Mouse (Mus musculus): ENCODE results near the gene Limk1.

Limk1 gene

GRCm38 (mm10) chr5:134630835-134631234 is 57.6 kb downstream of the Limk1 start:
- no peak for DNase-seq (ENCODE audit: low spot score)

- no peak for DNase-seq (ENCODE audit: low spot score)
These were observed 58.9 kb downstream of the Limk1 start for GRCm38 (mm10) chr5:134629508-134629907.

DNA sequence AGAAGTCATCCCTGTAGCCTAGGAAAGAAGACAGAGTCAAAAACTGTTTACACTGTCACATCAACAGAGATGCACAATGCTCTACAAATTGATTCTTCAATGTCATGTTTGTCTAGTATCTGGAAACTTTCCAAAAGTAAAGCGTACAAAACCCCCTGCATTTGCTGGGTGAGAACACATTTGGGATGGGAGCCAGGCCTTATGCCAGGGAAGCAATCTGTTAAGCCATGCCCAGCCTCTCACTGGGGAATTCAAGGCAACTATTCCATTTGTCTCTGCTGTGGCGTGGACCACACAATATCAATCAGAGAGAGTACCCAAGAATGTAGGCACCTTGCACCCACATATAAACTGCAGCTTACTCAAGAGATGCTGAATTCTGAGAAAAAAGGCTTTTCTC is 66.3 kb downstream of the Limk1 start:
- no peak for DNase-seq (ENCODE audit: low spot score)

- no peak for DNase-seq (ENCODE audit: low spot score)
These were observed 67.2 kb downstream of the Limk1 start for GRCm38 (mm10) chr5:134621099-134621640.

DNA sequence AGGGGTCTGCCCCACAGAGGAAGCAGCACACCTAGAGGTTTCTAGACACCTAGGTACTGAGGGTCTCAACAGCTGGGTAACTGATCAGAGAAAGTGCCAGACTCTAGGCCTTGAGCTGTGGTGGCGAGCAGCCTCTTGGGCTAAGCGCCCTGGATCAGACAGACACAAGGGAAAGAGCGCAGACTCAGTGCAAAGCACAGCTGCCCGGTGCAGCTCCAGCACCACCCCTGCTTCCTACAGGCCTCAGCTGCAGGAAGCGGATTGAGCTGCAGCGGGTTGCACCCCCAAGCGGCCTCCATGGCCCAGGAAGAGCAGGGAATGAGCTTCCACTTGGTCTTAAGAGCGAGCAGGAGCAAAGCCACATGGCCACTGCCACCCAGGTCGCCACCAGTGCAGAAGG is 67.9 kb downstream of the Limk1 start:
- no peak for DNase-seq (ENCODE audit: low spot score)

DNA sequence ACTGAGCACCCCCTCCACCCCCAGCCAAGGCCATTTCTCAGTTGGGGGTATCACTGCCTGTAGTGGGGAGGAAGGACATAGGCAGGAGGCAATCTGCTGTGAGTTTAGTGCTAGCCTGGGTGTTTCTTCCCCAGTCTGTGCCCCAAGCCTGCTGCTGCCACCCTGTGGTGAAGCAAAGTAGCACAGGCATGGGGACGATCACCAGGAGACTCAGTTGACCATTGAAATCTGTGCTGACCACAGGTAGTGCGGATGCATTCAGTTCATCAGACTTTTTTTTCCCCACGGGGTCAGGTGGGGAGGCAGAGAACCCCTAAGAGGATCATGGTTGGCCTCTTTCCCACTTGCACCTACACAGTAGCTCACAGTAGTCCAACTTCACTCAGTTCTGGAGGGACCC is 71.3 kb downstream of the Limk1 start:
- DNase-seq (ENCODE audit: low spot score): peak; percentile 42

GRCm38 (mm10) chr5:134615780-134616179 is 72.6 kb downstream of the Limk1 start:
- no peak for DNase-seq (ENCODE audit: low spot score)

DNA sequence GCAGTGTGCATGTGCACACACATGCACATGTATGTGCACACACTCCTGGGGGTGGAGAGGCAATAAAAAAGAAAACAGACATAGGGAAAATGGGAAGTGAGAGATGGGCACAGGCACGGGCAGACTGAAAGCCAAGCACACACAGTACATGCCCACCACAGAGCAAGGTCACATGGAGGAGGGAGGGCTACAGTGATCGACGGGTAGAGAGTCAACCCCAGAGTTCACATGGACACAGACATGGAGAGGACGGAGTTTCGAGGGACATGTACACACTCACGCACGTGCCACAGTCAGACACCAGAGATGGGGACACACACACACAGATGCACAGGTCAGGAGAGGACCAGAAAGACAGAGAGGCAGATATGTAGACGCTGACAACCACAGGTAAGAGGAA is 73.0 kb downstream of the Limk1 start:
- DNase-seq (ENCODE audit: low spot score): no peak

- DNase-seq (ENCODE audit: low spot score): no peak
These were observed 73.6 kb downstream of the Limk1 start, which contains the start of gene Lat2 for GRCm38 (mm10) chr5:134614802-134615201. Gene Lat2, minus strand, starts transcription at chr5:134615025.

DNA sequence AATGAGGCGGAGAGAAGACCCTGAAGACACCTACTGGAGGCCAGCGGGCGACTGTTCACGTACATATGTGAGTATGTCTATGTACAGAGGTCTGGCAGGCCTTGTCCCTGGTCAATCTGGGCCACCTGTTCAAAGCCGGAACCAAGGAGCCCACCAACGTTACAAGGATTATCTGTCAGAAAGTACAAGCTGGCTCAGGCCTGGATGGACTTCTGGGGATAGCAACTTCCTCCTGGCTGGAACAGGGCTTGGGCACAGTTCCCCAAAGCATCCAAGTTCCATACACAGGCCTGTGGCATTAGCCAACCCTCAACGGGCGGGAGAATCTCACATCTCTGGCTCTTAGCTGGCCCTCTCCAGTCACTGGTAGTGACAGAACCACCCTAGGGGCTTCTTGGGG is 74.1 kb downstream of the Limk1 start:
- no peak for DNase-seq (ENCODE audit: low spot score)

- DNase-seq (ENCODE audit: low spot score): no peak
These were observed 74.7 kb downstream of the Limk1 start for GRCm38 (mm10) chr5:134613727-134614126.

- no peak for DNase-seq (ENCODE audit: low spot score)
These were observed 76.4 kb downstream of the Limk1 start for GRCm38 (mm10) chr5:134611810-134612521.

- no peak for DNase-seq (ENCODE audit: low spot score)
These were observed 78.3 kb downstream of the Limk1 start for GRCm38 (mm10) chr5:134609916-134610643.

DNA sequence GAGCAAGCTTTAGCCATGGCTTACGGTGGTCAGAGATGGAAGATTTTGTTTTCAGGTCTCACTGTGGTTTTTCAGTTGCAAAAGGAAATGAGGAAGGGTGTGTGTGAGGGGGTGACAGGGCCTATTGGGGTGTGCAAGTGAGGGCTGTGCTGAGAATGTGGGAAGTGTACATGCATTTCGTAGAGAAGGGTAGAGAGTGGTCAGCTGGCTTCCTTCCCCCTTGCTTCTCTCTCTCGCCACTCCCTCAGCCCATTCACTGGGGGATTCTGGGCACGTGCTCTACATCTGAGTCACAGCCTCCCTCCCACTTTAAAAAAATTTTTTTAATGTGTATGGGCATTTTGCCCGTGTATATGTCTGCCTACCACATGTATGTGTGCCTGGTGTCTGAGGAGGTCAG is 81.3 kb downstream of the Limk1 start:
- no peak for DNase-seq (ENCODE audit: low spot score)

DNA sequence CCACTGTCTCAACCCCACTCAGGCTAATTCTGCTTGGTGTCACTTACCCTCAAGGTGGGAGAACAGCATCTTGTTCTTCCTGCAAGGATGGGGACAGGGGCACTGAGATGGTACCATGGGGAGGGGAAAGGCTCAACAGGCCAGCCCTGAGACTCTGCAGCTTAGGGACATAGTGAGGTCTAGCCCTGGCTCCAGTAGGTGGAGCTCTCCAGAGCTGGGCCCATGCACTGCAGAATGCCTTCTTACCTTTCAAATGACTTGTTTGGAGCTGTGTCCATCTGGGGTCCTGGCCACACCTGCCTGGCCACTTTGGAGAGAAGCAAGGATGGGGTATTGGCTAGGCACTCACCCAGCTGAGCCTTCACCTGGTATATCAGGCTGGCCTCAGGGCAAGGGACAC is 82.1 kb downstream of the Limk1 start:
- no peak for DNase-seq (ENCODE audit: low spot score)
